Mouse (Mus musculus): Measurements from ENCODE around the gene Hmga1b.
A peak's percentile ranks its signal among the peaks of the same experiment; 100 is the strongest.
"Not testable (repeated sequence)": the region's sequence is repeated elsewhere in the genome, so short reads cannot be mapped to it uniquely, and the experiment has no call there.

Hmga1b gene

DNA sequence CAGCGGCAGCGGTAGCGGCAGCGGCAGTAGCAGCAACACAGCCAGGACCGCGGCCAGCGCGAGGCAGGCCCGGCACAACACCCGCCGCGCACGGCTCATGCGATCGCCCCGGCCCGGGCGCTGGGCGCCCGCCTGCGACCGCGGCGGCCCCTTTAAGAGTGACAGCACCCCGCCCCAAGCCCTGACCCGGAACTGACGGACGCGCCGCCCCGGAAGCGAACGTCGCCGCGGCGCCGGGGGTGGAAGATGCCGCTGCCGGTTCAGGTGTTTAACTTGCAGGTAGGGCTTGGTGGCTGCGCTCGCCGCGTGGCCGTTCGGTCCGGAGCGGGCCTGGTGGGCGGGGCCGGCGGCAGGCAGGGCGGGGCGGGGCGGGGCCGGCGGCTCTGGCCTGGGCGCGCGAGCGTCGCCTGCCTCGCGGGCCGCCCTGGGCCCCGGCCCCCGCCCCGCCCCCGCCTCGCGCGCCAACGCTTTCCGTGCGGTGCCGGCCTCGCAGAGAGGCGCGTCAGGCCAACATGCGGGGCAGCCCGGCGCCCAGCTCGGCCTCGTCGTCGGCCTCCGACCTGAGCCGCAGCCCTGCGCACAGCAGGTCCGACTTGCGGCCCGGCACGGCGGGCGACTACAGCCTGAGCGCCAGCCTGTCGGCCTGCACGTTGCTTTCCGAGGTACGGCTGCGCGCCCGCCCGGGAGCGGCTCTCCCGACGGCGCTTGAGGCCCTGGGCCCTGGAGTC is 21.6 kb downstream of the Hmga1b start, which contains the start of the genes Rfng and Gps1:
Rfng (minus strand) TSS at position 144 of the 728 bp plus-strand sequence.
Gps1 (plus strand) TSS at position 209 of the 728 bp plus-strand sequence.
- DNase-seq (ENCODE audit: low spot score) = peak; percentile 73

DNA sequence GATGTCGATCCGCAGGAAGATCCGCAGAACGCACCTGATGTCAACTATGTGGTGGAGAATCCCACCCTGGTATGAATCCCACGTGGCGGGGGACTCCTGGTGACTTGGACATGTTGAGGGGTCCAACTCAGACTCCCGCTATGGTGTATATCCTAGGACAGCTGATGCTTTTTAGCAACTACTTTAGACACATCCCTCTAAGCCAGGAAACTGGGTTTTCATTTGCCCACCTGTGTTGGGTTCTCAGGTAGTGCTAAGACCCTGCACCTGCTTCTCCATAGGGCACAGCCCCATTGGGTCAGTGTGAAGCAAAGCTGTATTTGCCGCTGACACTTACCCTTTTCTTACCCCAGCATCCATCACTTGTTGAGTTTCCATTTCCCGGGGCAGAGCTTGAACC is 22.6 kb downstream of the Hmga1b start:
- no peak for DNase-seq (ENCODE audit: low spot score)

DNA sequence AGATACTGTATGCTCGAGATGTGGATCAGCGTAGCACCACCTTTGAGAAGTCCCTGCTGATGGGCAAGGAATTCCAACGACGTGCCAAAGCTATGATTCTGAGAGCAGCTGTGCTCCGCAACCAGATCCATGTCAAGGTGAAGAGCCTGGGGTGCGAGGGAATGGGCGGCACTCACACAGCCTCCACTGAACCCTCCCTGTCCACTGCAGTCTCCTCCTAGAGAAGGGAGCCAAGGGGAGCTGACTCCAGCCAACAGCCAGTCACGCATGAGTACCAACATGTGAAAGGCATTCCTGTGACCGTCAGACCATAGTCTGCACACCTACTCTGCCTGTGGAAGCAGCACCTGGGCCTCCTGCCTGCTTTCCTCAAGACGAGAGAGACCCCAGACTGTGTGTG is 25.9 kb downstream of the Hmga1b start:
- DNase-seq (ENCODE audit: low spot score) = not testable (repeated sequence)

DNA sequence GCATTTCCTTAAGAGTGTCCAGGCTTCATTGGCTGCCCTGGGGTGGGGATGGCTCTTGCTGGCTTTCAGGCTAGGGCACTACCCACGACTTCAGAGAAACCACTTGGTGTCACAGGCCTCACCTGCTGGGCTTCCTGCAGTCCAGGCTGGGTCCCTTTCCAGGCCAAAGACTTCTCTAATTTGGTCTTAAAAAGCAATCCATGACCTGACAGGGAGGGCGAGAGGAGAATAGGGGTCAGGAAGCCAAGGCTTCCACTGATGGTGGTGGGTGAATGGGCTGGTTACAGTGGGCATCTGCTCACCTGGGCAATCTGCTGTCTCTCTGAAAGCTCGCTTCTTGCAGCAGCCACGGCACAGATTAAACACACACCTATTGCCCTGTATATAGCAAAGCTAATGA is 26.8 kb downstream of the Hmga1b start:
- DNase-seq (ENCODE audit: low spot score) = no peak

- no peak for DNase-seq (ENCODE audit: low spot score)
Observed at GRCm38 (mm10) chr11:120789810-120790209, 27.2 kb downstream of the Hmga1b start.

- no peak for DNase-seq (ENCODE audit: low spot score)
Observed at GRCm38 (mm10) chr11:120792652-120793051, 30.1 kb downstream of the Hmga1b start.

- DNase-seq (ENCODE audit: low spot score) = peak; percentile 97
Observed at GRCm38 (mm10) chr11:120795756-120796613, 33.4 kb downstream of the Hmga1b start, which contains the start of gene Dus1l. TSS of gene Dus1l (minus strand) at chr11:120796403.

DNA sequence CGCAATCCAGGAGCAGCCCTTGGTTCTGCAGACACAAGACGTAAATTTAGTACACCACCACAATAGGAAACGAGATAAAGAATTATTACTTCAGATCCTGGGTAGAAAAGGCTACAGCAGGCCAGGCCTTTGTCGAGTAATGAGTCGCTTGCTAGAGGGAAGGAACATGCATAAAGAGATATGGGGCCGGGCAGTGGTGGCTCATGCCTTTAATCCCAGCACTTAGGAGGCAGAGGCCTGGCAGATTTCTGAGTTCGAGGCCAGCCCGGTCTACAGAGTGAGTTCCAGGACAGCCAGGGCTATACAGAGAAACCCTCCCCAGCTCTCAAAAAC is 34.0 kb downstream of the Hmga1b start:
- DNase-seq (ENCODE audit: low spot score) = no peak

DNA sequence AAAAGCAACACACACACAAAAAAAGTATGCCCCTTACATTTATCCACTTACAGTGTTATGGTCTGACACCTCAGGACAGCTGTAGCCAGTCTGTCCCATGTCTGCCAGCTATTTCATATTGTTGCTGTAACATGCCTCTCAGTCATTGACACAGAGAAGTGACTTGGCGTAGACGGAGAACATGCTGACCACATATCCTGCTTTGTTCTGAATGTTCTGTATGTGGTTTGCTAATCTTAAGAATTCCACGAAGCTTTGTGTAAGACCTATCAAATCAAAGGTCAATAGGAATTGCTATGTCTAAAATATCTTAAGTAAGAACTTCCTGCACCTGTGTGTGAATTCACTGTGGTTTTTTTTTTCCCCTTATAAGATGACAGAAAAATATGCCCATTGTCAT is 35.6 kb downstream of the Hmga1b start:
- DNase-seq (ENCODE audit: low spot score) = no peak

DNA sequence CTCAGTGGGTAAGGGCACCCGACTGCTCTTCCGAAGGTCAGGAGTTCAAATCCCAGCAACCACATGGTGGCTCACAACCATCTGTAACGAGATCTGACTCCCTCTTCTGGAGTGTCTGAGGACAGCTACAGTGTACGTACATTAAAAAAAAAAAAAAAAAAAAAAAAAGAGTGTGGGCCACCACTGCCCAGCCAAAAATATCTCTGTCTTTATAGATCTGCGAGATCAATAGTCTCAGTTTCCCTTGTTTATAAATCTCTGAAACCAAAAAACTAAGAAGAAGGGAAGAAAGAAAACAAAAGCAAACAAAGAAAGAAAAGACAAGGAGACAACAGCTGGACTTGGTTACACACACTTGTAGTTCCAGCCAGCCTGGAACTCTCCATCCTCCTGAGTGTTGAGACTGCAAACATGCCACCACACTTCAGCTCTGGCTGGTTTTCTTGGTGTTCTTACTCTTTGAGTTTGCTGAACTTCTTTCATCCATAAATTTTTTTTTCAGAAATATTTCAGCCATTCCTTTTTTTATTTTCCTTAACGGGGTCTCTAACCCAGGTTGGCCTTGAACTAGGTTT is 36.8 kb downstream of the Hmga1b start:
- no peak for DNase-seq (ENCODE audit: low spot score)

- peak; percentile 83 for DNase-seq (ENCODE audit: low spot score)
Observed at GRCm38 (mm10) chr11:120800061-120800904, 37.7 kb downstream of the Hmga1b start.

GRCm38 (mm10) chr11:120804274-120804673 is 41.7 kb downstream of the Hmga1b start:
- no peak for DNase-seq (ENCODE audit: low spot score)

DNA sequence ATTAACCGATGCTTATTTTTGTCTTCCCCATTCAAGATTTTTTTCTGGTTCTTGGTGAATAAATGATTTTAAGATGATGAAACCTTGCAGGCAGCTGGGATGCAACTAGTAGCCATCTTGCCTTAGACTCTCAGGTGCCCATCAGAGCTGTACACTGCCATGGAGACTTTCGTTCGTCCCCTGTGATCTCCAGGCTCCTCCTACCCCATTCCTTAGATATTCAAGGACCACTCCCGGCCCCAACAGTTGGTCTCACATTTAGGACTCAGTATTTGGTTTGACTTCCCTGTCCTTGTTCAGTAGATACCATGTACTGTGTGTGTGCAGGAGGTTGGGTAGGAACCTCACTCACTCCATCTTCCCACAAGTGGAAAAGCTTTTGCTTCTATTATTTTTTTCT is 42.2 kb downstream of the Hmga1b start:
- DNase-seq (ENCODE audit: low spot score) = no peak

DNA sequence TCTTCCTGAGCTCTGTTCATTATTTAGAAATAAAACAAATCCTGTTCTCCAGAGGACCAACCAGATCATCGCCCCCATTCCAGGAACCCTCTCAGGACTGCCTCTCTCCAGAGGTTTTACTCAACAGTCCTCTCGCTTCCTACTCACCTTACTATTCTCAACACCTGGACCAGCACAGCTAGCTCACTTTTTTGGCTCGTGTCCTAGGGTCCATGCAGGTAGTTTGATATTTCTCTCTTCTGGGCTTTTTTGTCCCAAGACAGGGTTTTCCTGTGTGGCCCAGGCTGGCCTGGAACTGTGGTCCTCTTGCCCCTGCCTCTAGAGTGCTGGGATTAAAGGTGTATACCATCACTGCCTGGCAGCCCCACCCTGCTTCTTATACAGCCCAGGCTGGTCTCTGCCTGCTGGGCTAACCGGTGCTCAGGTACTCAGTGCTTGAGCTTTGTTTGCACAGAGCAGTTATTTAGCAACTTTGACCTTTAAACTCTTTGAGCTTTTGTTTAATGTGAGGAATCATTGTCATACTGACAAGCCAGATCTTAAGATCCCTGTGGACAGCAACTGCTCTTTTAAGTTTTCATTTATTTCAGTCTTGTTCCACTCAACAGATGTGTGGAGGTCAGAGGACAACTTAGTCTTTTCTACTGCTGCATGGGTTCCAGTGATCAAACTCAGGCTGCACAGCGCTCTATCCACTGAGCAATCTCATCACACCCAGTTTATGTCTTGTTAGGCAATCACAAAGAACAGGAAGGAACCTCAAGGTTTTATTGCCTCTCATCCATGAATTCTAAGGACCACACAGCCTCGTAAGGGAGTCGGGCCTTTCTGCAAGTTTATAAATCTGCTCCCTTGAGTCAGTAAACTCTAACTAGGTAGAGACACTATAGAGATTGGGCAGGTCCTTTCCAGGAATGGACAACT is 43.0 kb downstream of the Hmga1b start:
- no peak for DNase-seq (ENCODE audit: low spot score)

- DNase-seq (ENCODE audit: low spot score) = no peak
Observed at GRCm38 (mm10) chr11:120808010-120808409, 45.4 kb downstream of the Hmga1b start.

GRCm38 (mm10) chr11:120812068-120812467 is 49.5 kb downstream of the Hmga1b start:
- DNase-seq (ENCODE audit: low spot score) = no peak
